Mouse (Mus musculus) heart, adult 2 months (tissue): Measurements from ENCODE around the gene Ptprm.

Experiments used
- CTCF ChIP-seq: fragments of 200-600 bp; IDR thresholded peaks from 2 replicates; pipeline ENCODE4 v1.8.1; 2022; ENCODE audit warnings: antibody characterized with exemption, mild to moderate bottlenecking, moderate library complexity
- EP300 ChIP-seq: fragments of 200-500 bp; IDR thresholded peaks from 2 replicates; pipeline ENCODE4 v1.6.1; 2011; ENCODE audit warnings: low read depth, low read length, control low read depth; ENCODE audit not compliant: insufficient read depth
- POLR2A ChIP-seq: fragments of 200-500 bp; IDR thresholded peaks from 2 replicates; pipeline ENCODE4 v1.6.1; 2011; ENCODE audit warnings: mild to moderate bottlenecking, low read depth, low read length, control low read depth; ENCODE audit not compliant: insufficient read depth

DNA sequence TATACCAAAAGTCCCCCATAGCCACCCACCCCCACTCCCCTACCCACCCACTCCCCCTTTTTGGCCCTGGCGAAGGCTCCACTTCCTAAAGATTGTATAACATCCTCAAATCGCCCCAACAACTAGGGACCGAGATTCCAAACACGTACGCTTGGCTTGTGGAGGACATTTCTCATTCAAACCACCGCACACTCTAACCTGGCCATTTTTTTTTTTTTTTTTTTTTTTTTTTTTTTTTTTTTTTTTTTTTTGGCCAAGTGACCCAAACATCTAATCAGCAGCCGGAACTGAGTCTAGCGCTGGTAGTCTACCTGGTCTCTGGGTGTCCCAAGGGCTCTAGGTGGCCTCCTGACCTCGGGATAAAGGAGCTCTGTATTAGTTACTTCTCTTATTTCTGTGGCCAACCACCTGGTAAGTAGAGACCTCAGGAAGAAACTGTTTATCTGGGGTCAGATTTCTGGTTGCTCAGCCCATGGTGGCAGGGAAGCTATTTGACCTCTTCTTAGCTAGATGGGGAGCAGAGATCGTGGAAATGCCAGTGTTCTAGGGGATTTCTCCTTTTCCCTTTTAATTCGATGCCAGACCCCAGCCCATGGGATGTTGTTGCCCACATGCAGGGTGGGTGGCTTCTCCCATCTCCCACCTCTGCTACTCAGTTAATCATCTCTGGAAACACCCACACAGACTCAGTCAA, 9.3 kb upstream of the Ptprm start:
- TF ChIP-seq CTCF (no peak), POLR2A (no peak), EP300 (no peak)
